Mouse (Mus musculus): ENCODE data around the gene Rasgef1b. TPM values are rescaled to one million over a fixed set of nuclear protein-coding genes. Genes with fewer than 3 reads are reported as not detected.

Gene Rasgef1b
- total RNA-seq, 2 experiments from 2014 or later = 26.7 to 32.2 TPM

- DNase-seq (ENCODE audit: low spot score in 2 of 2) = no peak
These were observed 121.3 kb downstream of the Rasgef1b start for GRCm38 (mm10) chr5:99607602-99608001.

GRCm38 (mm10) chr5:99606164-99606858 lies 122.6 kb downstream of the Rasgef1b start:
- no peak for DNase-seq (ENCODE audit: low spot score in 2 of 2)

- no peak for DNase-seq (ENCODE audit: low spot score in 2 of 2)
These were observed 126.4 kb downstream of the Rasgef1b start for GRCm38 (mm10) chr5:99602244-99603023.

- no peak for DNase-seq (ENCODE audit: low spot score in 2 of 2)
These were observed 129.5 kb downstream of the Rasgef1b start for GRCm38 (mm10) chr5:99599376-99599775.

- no peak for DNase-seq (ENCODE audit: low spot score in 2 of 2)
These were observed 130.3 kb downstream of the Rasgef1b start for GRCm38 (mm10) chr5:99598470-99599110.

- DNase-seq (ENCODE audit: low spot score in 2 of 2) = peak in 1 of 2 experiments; percentile 36
These were observed 131.2 kb downstream of the Rasgef1b start for GRCm38 (mm10) chr5:99597701-99598100.

- no peak for DNase-seq (ENCODE audit: low spot score in 2 of 2)
These were observed 137.5 kb downstream of the Rasgef1b start for GRCm38 (mm10) chr5:99591348-99591747.

GRCm38 (mm10) chr5:99590539-99590938 lies 138.3 kb downstream of the Rasgef1b start:
- no peak for DNase-seq (ENCODE audit: low spot score in 2 of 2)

GRCm38 (mm10) chr5:99587994-99588393 lies 140.9 kb downstream of the Rasgef1b start:
- no peak for DNase-seq (ENCODE audit: low spot score in 2 of 2)

GRCm38 (mm10) chr5:99587589-99587988 lies 141.3 kb downstream of the Rasgef1b start:
- no peak for DNase-seq (ENCODE audit: low spot score in 2 of 2)

GRCm38 (mm10) chr5:99586287-99586686 lies 142.6 kb downstream of the Rasgef1b start:
- DNase-seq (ENCODE audit: low spot score in 2 of 2) = no peak

- peak; percentile 26 to 75 for DNase-seq (ENCODE audit: low spot score in 2 of 2)
These were observed 143.5 kb downstream of the Rasgef1b start for GRCm38 (mm10) chr5:99585166-99585898.

GRCm38 (mm10) chr5:99584266-99584665 lies 144.6 kb downstream of the Rasgef1b start:
- DNase-seq (ENCODE audit: low spot score in 2 of 2) = no peak

- DNase-seq (ENCODE audit: low spot score in 2 of 2) = no peak
These were observed 146.8 kb downstream of the Rasgef1b start for GRCm38 (mm10) chr5:99582055-99582454.

- DNase-seq (ENCODE audit: low spot score in 2 of 2) = peak; percentile 24 to 32
These were observed 150.2 kb downstream of the Rasgef1b start for GRCm38 (mm10) chr5:99578692-99579091.

GRCm38 (mm10) chr5:99575897-99576296 lies 153.0 kb downstream of the Rasgef1b start:
- no peak for DNase-seq (ENCODE audit: low spot score in 2 of 2)

- no peak for DNase-seq (ENCODE audit: low spot score in 2 of 2)
These were observed 164.2 kb downstream of the Rasgef1b start for GRCm38 (mm10) chr5:99564501-99565323.

- no peak for DNase-seq (ENCODE audit: low spot score in 2 of 2)
These were observed 166.8 kb downstream of the Rasgef1b start for GRCm38 (mm10) chr5:99562096-99562495.

- DNase-seq (ENCODE audit: low spot score in 2 of 2) = no peak
These were observed 169.1 kb downstream of the Rasgef1b start for GRCm38 (mm10) chr5:99559814-99560213.

- no peak for DNase-seq (ENCODE audit: low spot score in 2 of 2)
These were observed 170.6 kb downstream of the Rasgef1b start for GRCm38 (mm10) chr5:99558231-99558630.
